Mouse (Mus musculus) lung, postnatal 0 days (tissue): ENCODE results near the gene Cdh13.

Experiments
- CTCF ChIP-seq: IDR thresholded peaks from 2 replicates; pipeline ENCODE4 v1.5.1; 2016; ENCODE audit warnings: antibody characterized with exemption, mild to moderate bottlenecking
- EP300 ChIP-seq: IDR thresholded peaks from 2 replicates; pipeline ENCODE4 v1.6.1; 2016; ENCODE audit warnings: antibody characterized with exemption, mild to moderate bottlenecking, control low read depth

- TF ChIP-seq CTCF, result no peak
- no peak for TF ChIP-seq EP300
Observed at GRCm38 (mm10) chr8:119072291-119072690, 788.8 kb downstream of the Cdh13 start.
